Mouse (Mus musculus) heart, postnatal 10 days (tissue): ENCODE measurements around the gene Mbl2. TPM values are rescaled to one million over a fixed set of nuclear protein-coding genes. Genes with fewer than 3 reads are reported as not detected.
"Not testable (repeated sequence)": the region's sequence is repeated elsewhere in the genome, so short reads cannot be mapped to it uniquely, and the experiment has no call there.

Experiments
- DNase-seq, 2 experiments: peaks; one replicate each; pipeline ENCODE4 v3.0.0; 2021
- intact Hi-C: fragments of 180-260 bp; cut with DNase I; formaldehyde crosslinking; loops from one replicate; pipeline ENCODE4 v1.15.1; 2025
- total RNA-seq, 2 experiments: library from RNA; stranded (reverse); gene quantifications; 2 replicates each; pipeline ENCODE4 v1.2.3; 2021

The Mbl2 gene
- total RNA-seq: not detected

DNA sequence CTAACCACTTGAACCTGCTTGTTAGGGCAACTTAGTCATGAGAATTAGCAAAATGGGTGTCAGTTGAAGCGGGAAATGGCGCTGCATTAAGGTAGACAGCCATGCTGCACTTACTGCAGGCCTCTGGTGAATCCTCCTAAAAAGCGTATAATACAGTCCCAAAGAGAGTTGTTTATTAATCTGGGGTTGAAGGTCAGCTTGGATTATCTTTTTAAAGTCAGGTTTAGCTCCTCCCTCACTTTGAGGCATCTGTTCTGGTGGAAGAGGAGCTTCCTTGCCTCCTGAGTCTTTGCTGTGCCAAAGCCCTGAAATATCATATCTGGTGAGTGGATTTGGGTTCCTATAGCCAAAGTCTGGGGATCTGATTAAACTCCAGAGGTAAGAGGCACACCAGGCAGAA lies at the start of gene Mbl2:
Gene Mbl2, plus strand, starts transcription at position 252 of the 400 bp plus-strand sequence.
- DNase-seq: no peak
- intact Hi-C loops: no loop called here

DNA sequence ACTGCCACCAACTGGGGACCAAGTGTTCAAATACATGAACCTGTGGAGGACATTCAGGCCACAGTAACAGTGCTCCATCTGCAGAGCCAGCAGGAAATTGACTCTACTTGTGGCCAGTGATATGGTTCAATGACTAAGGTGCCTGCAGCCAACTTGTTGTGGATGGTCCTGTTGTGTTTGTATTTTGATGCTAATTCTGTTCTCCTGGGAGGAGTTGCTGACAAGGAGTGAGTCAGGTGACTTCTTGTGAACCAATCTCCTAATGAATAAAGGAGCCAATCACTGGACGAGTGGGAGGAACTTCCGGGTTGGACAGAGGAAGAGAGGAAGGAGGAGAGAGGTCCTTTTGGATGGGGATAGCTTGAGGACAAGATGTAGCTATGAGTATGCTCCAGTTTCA lies 47.2 kb upstream of the Mbl2 start:
- intact Hi-C loops: no loop called here
- DNase-seq: no peak

DNA sequence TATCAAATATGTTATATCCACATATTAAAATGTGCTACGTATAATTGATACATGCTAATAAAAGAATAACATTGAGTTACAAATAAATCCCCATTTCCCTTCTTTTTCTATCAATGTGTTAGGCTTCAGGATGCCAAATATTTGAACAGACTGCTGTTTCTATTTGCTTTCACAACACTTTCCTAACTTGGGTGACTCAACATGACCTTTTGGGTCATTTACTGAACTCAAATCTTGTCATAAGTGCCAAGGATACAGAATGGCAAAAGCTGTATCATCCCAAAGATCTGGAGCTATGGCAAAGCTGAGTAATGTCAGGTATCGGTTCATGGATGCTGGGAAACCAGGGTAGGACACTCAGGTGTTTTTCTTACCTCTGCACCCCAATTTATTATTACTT lies 45.5 kb upstream of the Mbl2 start:
- no peak for DNase-seq
- intact Hi-C loops: no loop called here

DNA sequence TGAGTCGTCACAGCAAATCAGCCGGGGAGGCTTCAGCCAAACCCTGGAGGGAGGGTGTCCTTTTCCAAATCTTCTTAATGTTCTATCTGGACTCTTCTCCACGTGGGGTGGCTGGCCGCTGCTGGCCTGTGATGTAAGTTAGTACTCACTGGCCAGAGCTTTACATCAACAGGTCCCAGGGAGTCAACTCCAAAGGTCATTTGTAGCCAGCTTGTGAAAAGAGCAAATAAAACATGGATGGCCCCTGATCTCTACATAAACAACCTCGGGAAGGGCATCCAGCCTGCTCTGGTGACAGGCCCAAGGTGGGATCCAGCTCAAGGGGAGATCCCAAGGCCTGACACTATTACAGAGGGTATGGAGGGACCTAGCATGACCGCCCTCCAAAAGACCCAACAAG lies 37.7 kb upstream of the Mbl2 start:
- no peak for DNase-seq
- intact Hi-C loops: no loop called here

DNA sequence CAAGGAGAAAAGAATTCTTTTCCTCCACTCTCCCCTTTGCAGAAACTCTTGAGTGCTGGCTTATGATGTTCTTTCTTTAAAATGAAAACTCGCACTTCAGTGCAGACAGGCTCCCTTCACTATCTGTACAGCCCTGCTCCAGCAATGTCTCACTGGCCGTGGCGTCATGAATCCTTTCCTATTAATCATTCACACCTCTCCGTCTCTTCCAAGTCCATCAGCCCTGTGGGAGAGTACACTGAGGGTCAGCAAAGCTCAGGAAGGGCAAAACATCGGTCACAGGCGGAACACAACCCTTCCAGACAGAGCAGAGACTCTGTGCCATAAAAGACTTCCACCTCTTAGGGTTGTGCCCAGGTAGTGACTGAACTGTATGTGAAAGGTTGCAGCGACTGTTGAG lies 30.6 kb upstream of the Mbl2 start:
- no peak for DNase-seq
- intact Hi-C loops: loop anchor here (10.0 kb wide), 1 partner anchor 217 kb away; no protein-coding TSS in a partner anchor

DNA sequence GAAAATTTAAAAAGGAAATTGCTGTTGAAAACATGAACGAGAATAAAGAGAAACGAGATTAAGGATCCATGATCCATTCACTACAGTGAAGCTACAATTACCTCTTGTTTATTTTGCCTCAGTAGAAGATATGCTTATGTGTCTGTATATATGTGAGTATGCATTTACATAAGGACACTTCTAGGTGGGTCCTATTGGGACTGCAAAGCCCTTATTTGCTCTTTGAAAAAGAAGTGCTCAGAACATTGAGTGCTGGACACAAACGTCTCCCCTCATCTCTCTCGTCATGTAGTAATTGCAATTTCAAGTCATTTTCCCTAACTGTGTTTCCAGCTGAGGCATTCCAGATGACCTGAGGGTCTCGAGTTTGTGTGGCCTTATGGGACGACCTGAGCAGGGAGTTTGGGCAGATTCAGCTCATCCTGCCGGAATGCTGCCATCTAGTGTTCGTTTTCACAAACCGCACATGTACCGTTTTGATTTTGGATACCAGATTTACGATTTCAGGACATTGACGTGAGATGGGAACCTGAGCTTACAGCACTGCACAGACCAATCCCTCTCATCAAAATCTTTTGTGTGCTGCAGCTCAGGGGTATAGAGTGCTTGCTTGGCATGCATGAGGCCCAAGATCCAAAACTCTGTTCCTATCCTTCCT lies 27.5 kb upstream of the Mbl2 start:
- peak; percentile 24 to 60 for DNase-seq
- intact Hi-C loops: loop anchor here (2.0 to 10.0 kb wide), 2 partner anchors 220 to 378 kb away; no protein-coding TSS in a partner anchor

DNA sequence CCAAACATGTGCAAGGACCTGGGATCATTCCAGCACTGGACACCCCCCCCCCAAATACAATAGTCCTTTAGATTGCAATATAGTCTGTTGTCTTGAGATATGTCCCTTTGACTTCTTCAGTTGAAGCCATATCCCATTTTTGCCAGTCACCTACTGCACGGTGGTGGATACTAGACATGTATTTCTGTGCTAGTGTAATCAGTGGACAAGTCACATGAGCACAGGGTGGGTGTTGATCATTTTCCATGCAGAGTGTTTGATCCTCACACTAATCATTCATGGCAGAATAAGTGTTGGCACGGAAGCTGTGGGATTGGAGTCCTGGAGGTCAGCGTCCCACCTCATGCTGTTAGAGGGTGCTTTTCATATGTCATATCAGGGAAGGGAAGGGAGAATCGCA lies 26.9 kb upstream of the Mbl2 start:
- DNase-seq: no peak
- intact Hi-C loops: loop anchor here (2.0 to 10.0 kb wide), 2 partner anchors 221 to 379 kb away; no protein-coding TSS in a partner anchor

DNA sequence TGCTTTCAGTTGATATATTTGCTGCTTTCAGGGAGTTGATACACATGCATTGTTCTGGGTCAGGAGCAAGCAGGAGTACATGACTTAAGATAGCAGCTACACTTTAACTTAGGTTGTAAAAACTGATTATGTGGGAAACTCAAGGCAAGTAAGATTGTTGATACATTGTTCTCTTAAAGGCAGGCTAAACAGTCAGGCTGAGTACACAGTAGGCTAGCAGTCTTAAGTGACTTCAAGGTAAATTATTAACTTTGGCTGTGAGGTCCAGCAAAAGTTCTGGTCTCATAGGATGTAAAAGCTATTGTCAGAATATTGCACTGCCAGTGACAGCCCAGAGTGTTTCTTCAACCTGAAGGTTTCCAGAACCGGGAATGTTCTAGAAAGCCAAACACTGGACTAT lies 25.8 kb upstream of the Mbl2 start:
- intact Hi-C loops: loop anchor here (10.0 kb wide), 1 partner anchor 222 kb away; no protein-coding TSS in a partner anchor
- DNase-seq: no peak

DNA sequence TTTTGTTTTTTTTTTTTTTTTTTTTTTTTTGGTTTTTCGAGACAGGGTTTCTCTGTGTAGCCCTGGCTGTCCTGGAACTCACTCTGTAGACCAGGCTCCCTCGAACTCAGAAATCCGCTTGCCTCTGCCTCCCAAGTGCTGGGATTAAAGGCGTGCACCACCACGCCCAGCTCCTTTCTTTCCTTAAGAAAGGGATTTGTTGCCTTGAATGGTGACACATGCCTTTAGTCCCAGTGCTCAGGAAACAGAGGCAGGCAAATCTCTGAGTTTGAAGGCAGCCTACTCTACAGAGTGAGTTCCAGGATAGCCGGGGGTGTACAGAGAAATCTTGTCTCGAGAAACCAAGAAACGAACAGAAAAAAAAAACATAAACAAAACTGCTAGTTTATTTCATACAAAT lies 23.7 kb upstream of the Mbl2 start:
- intact Hi-C loops: loop anchor here (10.0 kb wide), 1 partner anchor 224 kb away; no protein-coding TSS in a partner anchor
- DNase-seq: not testable (repeated sequence)

DNA sequence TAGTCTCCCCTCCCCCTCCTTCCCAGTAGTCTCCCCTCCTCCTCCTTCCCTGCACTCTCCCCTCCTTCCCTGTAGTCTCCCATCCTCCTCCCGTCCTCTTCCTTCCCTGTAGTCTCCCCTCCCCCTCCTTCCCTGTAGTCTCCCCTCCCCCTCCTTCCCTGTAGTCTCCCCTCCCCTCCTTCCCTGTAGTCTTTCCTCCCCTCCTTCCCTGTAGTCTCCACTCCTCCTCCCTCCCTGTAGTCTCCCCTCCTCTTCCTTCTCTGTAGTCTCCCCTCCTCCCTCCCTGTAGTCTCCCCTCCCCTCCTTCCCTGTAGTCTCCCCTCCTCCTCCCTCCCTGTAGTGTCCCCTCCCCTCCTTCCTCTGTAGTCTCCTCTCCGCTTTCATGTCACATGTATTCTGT lies 18.7 kb upstream of the Mbl2 start:
- intact Hi-C loops: no loop called here

DNA sequence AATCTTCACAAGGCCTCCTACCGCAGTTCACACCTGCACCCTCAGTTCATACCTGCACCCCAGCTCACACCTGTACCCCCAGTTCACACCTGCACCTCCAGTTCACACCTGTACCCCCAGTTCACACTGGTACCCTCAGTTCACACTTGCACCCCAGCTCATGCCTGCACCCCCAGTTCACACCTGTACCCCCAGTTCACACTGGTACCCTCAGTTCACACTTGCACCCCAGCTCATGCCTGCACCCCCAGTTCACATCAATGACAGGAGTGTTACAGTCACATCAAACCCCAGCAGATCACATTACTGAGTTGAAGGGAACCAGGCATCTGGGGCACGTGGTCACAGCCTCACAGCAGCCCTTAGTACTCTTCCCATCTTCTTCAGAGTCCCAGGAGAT lies 17.0 kb upstream of the Mbl2 start:
- intact Hi-C loops, DNase-seq: not testable (repeated sequence)

More for the DNA sequence above, 18.7 kb upstream of the Mbl2 start:
- no peak for DNase-seq

DNA sequence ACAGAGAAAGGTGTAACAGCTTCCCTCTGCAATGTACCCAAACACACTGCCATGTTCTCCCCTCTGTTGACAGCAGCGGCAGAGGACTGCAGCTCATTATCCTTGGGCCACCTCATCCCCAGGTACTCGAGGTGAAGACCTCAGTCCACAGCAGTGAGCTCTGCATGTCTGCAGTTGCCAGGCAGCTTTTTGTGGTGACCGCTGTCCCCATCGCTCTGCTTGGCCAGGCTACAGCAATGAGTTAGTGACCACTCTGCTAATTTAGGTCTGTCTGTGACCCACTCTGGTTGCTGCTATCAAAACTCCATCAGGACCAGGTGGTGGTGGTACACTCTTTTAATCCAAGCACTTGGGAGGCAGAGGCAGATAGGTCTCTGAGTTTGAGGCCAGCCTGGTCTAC lies 16.6 kb upstream of the Mbl2 start:
- intact Hi-C loops: no loop called here
- no peak for DNase-seq

DNA sequence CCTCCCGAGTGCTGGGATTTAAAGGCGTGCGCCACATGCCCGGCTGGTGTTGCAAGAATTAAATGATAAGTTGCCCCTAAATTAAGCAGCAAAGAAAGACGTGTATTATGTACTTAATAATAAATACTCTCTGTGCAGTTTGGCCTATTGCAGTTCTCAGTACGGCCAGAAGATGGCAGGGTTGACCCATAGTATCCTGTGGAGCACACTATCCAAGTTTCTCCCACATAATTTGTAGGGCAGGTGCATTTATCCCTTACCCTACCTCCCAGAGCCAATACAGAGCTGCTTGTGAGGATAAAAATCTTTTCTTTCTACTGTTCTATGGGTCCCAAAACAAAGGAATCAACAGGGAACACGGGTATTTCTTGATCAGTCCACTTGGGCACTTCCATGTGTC lies 15.4 kb upstream of the Mbl2 start:
- peak; percentile 55 to 76 for DNase-seq
- intact Hi-C loops: loop anchor here (1.0 kb wide), 1 partner anchor 337 kb away; no protein-coding TSS in a partner anchor

DNA sequence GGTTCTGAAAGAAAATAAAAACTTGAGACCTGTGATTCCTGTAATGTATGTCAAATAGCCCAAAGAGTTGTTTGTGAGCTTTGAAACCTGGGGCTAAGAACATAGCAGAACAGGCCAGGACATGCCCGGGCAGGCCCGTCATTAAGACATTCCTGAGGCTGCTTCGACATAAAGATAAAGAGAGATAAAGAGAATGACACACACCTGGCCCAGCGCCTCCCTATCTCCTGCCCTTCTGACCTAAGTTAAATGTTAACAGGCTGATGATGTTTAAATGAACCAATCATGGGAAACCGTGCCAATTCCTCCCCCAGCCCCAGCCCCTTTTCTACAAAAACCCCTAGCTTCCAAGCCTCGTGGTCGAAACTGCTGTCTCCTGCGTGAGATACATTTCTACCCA lies 10.1 kb upstream of the Mbl2 start:
- intact Hi-C loops: not testable (repeated sequence)
- peak in 1 of 2 experiments; percentile 3 for DNase-seq

DNA sequence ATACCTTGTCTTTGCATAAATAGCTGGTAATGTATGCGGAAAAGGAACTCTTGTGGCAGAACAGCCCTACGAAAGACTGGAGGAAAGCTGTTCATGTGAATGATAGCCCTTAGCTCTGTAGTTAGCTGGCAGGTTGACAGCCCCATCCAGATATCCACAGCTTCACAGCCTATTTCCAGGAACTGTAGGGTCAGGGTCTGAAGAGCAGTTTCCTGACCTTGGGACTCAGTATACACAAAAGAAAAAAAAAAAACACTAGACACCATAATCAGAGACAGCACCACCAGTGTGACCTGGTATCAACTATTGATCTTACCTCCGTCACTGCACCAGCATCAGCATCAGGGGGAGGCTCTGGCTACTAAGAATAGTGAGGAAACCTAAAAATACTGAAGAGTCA lies 3.3 kb upstream of the Mbl2 start:
- intact Hi-C loops: no loop called here
- no peak for DNase-seq

DNA sequence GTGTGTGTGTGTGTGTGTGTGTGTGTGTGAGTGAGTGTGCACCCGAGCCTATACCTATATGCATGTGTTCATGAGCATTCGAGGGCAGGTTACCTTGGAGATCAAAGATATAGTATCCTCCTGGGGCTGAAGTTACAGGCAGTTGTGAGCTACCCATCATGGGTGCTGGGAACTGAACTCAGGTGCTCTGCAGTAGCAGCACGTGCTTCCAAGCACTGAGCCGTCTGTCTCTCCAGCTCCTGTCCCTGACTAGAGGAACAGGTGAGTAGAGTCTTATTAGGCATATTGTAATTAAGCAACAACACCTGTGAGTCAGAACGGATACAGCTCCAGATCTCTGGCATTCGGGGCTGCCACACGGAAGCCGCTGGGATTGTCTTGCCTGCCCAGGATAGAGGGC lies 1.7 kb downstream of the Mbl2 start:
- DNase-seq: no peak
- intact Hi-C loops: no loop called here

DNA sequence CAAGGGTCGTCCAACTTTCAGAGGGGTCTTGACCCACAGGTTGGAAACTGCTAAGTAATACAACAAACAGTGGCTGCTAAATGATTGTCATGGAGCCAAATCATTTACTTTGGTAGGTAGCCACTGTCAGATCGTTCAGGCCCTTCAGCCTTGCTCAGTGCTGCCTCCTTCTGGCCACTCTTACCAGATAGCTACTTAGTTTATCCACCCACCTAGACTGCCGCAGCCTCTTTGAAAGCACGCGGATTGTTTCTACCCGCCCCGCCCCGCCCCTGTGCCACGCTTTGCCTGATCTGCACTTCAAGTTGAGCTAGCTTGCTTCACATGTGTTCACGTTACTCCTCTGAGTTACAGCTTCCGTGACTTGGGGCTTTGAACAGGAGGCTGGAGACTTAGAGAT lies 14.6 kb downstream of the Mbl2 start:
- intact Hi-C loops: loop anchor here (10.0 kb wide), 1 partner anchor 1517 kb away; the partner anchor contains the start of gene Prkg1
- DNase-seq: peak; percentile 4 to 29

DNA sequence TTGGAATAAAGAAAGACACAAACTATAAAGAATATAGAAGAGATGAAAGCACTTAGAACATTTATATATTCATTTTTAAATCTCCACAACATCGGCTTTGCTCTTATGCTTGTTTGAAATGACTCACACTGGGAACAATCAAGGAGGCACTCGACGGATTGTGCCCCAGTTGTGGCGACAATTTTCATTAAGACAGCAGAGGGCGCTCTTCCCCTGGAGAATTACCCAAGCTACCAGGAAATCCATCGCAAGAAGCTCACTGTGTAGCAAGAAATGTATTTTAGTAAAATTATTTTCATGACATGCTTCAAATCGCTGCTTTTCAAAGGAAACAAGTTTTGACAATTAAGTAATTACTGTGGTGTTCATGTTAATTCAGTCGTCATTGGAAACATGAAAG lies 16.1 kb downstream of the Mbl2 start:
- peak; percentile 53 to 74 for DNase-seq
- intact Hi-C loops: loop anchor here (1.0 to 10.0 kb wide), 2 partner anchors 305 to 1516 kb away; partner anchors contain the start of gene Prkg1

DNA sequence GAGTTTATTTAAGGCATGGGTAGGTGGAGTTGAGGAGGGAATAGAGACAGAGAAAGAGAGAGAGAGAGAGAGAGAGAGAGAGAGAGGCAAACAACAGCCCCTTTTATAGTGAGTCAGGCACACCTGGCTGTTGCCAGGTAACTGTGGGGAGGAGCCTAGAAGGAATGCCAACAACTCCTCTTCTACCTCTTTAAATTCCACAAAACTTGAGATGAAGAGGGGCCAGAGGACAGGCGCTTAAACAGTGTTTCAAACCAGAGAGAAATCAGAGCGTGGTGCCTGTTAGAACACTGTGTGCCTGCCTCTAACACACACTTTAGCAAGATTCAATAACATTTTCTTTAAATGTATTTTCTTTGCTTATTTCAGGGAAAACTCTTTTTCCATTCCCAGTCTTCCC lies 19.5 kb downstream of the Mbl2 start:
- DNase-seq: no peak
- intact Hi-C loops: no loop called here

DNA sequence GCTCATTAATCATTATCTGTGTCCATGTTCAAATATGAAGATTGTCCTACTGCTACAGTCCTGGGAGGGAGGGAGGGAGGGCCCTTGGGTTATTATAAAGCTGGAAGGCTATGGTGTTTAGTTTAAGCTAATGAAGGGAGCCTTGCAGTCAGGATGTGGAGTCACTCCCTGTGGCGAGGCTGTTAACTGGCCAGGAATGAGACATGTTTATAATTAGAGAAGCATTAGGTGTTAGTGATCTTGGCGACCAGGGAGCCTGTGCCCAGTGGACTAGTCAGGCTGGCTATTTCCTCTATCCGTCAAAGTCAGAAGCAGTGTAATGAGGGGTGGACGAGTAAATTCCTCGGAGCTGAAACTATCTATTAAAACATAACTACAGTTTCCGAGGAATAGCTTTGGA lies 23.6 kb downstream of the Mbl2 start:
- intact Hi-C loops: no loop called here
- DNase-seq: no peak

DNA sequence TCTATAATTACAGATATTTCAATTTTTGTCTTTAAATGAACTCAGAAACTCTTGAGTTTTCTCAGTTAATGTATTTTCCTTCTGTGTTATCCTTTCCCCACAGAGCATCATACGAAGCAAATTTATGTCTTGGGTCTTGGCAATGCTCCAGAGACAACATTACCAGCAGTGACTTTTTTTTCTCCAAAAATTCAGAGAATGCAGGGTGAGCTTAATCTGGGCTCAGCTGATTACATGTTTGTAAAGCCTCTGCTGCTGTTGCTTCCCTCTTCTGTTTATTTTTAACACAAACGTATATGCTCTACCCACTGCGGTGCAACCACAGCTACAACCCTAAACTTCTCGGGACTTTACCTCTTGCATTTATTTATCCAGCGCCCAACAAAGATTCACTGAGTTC lies 48.4 kb downstream of the Mbl2 start:
- no peak for DNase-seq
- intact Hi-C loops: no loop called here

DNA sequence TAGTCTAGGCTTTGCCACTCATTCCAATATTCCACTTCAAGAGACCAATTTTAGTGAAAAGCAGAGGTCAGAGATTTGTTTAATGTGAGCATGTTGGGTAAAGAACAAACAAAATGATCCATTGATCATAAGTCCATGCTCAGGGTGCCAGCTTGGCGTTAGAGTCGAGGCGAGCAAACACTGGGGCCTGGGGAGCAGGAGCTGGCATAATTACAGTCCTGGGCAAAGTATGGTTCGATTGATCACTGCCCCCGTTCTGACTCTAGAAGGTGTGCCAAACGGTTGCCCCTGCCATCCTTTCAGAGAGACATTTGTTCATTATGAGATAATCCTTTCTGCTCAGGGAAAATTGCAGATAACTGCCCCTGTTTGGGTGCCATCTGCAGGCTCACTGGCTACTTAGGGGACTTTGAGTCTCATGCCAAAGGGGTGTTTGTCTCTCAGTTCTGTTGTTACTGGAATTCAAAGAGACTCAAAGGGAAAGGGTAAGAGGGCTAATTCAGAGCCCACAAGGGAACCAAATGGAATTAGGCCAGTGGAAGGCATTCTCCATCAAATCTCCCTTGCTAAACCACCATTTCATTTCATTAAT lies 55.3 kb downstream of the Mbl2 start:
- intact Hi-C loops: no loop called here
- no peak for DNase-seq
